Mouse (Mus musculus) C2C12 (cell line): ENCODE data around the gene Grid2ip.

Experiments
- CEBPB ChIP-seq: IDR thresholded peaks from one replicate; pipeline ENCODE4 v1.6.1; 2011; ENCODE audit warnings: low read depth, mild to moderate bottlenecking, control low read depth, moderate library complexity
- CTCF ChIP-seq: IDR thresholded peaks from one replicate; pipeline ENCODE4 v1.5.1; 2011; ENCODE audit not compliant: control insufficient read depth, insufficient read depth, insufficient read length
- FOSL1 ChIP-seq: IDR thresholded peaks from one replicate; pipeline ENCODE4 v1.8.0; 2011; ENCODE audit warnings: mild to moderate bottlenecking, low read length; ENCODE audit not compliant: poor library complexity, insufficient read depth, severe bottlenecking
- MAX ChIP-seq: IDR thresholded peaks from one replicate; pipeline ENCODE4 v1.6.1; 2011; ENCODE audit warnings: mild to moderate bottlenecking, control low read depth
- MYOD1 ChIP-seq: IDR thresholded peaks from one replicate; pipeline ENCODE4 v1.6.1; 2011; ENCODE audit warnings: low read depth; ENCODE audit not compliant: control insufficient read depth, insufficient read length
- MYOG ChIP-seq: IDR thresholded peaks from one replicate; pipeline ENCODE4 v1.6.1; 2011; ENCODE audit not compliant: control insufficient read depth, insufficient read length; ENCODE audit errors: extremely low read depth
- USF1 ChIP-seq: IDR thresholded peaks from one replicate; pipeline ENCODE4 v1.6.1; 2011; ENCODE audit warnings: low read depth, mild to moderate bottlenecking, control low read depth, moderate library complexity

DNA sequence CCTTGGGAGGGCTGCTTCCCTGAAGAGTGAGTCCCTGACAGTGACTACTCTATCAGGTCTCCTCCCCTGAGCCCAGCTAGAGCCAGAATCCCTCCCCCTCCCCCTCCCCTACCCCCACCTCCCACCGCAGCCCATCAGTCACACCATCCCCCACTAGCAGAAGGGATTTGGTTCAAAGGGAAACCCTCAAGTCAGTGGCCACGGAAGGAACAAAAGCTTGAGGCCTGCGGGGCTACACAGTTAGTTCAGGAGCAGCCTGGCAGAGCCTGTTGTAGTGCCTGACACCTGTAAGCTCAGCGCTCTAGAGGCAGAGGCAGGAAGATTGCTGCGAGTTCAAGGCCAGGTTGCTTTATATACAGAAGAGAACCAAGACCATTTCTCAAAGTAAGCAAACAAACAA lies 1.1 kb upstream of the Grid2ip start:
- TF ChIP-seq USF1 (no peak), CTCF (no peak), MYOG (no peak), CEBPB (no peak), FOSL1 (no peak), MAX (no peak), MYOD1 (no peak)
